Mouse (Mus musculus) hindbrain, embryonic 14.5 days (tissue): ENCODE measurements at regions not wholly inside any gene's neighbourhood (a gene's known extent, or its start where the extent isn't known, plus 50 kb on each side); places are given as distances from the start of the nearest gene placed in this dataset.
"Not testable (repeated sequence)": the region's sequence is repeated elsewhere in the genome, so short reads cannot be mapped to it uniquely, and the experiment has no call there.

Experiments
- ATAC-seq: fragments of 200-750 bp; cut with Nextera tagmentation; 2 replicates; pipeline ENCODE4 v1.8.0; 2017; ENCODE audit warnings: moderate number of reproducible peaks, mild to moderate bottlenecking, moderate TSS enrichment, moderate library complexity; ENCODE audit not compliant: low FRiP score
- DNase-seq: peaks from one replicate; pipeline ENCODE4 v3.0.0-alpha.2; 2015; ENCODE audit warnings: low spot score
- H3K27ac ChIP-seq: fragments of 300-500 bp; sonication (generic); 2 replicates; pipeline ENCODE4 v1.5.1; 2014; ENCODE audit warnings: mild to moderate bottlenecking, moderate library complexity
- H3K27me3 ChIP-seq: fragments of 300-500 bp; sonication (generic); 2 replicates; pipeline ENCODE4 v1.6.1; 2014; ENCODE audit warnings: mild to moderate bottlenecking, low read length, mixed read lengths; ENCODE audit not compliant: control insufficient read depth, insufficient read depth
- H3K36me3 ChIP-seq: fragments of 300-500 bp; sonication (generic); replicated peaks from 2 replicates; pipeline ENCODE4 v1.6.1; 2014; ENCODE audit not compliant: control insufficient read depth, insufficient read depth
- H3K4me1 ChIP-seq: fragments of 300-500 bp; sonication (generic); replicated peaks from 2 replicates; pipeline ENCODE4 v1.6.1; 2014; ENCODE audit warnings: antibody characterized with exemption, low read length, mixed read lengths; ENCODE audit not compliant: control insufficient read depth, insufficient read depth
- H3K4me2 ChIP-seq: fragments of 300-500 bp; sonication (generic); replicated peaks from 2 replicates; pipeline ENCODE4 v1.6.1; 2014; ENCODE audit warnings: mild to moderate bottlenecking, moderate library complexity
- H3K4me3 ChIP-seq: fragments of 300-500 bp; sonication (generic); replicated peaks from 2 replicates; pipeline ENCODE4 v1.5.1; 2014; ENCODE audit warnings: mild to moderate bottlenecking, low read length
- H3K9ac ChIP-seq: fragments of 300-500 bp; sonication (generic); 2 replicates; pipeline ENCODE4 v1.6.1; 2014
- H3K9me3 ChIP-seq: fragments of 300-500 bp; sonication (generic); 2 replicates; pipeline ENCODE4 v1.6.1; 2016; ENCODE audit warnings: low read length; ENCODE audit not compliant: control insufficient read depth
- WGBS: fragments of 180-500 bp; shearing (Covaris S2); extraction: QIAGEN DNeasy Blood & Tissue Kit; methylation state at CpG from one replicate; pipeline ENCODE4 v1.1.7; 2014; 5-methylcytosine and 5-hydroxymethylcytosine counted together

DNA sequence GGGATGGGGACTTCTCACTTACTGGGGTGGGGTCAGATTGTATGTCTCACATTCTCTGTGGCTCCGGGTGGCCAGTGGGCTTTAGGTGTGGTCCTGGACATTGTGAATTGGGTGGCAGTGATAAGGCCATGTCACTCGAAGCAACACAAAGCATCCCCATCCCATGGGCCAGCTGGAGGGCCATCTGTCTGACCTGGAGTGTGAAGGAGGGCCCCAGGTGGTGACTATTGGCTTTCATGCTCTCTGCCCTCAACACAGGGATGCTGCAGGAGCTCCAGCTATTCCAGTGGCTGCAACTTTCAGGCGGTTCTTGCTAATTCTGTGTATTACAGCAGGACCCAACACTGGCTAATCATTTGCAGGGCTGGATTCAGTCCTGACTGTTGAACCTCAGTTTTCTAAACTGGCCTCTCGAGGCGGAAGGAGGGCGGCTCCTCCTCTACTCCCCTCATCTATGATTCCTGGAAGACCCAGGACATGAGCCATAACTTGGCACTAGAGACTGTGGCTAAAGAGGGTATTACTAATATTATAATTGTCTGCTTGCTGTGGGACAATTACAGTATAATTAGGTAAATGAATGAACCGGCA, 64.1 kb downstream of the 9530068E07Rik start:
- Histone ChIP-seq H3K4me1 (0 out of 2 replicates have a peak, but pooled peaks cover 3% of the 10 kb centered on the region), H3K4me2 (no peak overlapping the region), H3K27ac (no peak overlapping the region; the same call in 1 of the 2 replicates), H3K9ac (no peak overlapping the region), H3K9me3 (no peaks in the 10 kb centered on the region), H3K36me3 (no peaks in the 10 kb centered on the region), H3K27me3 (no peaks in the 10 kb centered on the region), H3K4me3 (no peak overlapping the region)
- 53% methylated on average over 7 of the region's 7 CpGs for WGBS
- ATAC-seq (no peak), DNase-seq (no peak)

DNA sequence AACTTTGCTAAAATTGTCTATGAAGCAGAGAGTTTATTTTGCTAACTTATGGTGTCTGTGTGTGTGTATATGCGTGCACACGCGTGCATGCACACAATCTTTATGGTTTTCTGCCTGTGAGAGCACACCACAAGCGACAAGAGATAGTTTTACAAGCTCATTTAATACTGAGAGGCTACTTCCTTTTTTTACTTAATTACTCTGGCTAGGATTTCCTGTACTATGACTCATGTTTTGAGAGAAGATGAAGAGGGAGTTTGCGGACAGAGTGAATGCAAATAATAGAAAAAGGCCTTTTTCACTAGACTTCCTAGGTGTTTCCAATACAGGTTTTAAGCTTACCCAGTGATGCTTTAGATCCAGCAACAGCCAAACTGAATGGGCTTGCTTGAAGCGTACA, 74.9 kb downstream of the 9530068E07Rik start:
- not testable (repeated sequence) for H3K4me2 ChIP-seq, H3K27me3 ChIP-seq, ATAC-seq, H3K4me1 ChIP-seq, H3K4me3 ChIP-seq, H3K36me3 ChIP-seq, H3K9me3 ChIP-seq, H3K27ac ChIP-seq, H3K9ac ChIP-seq, DNase-seq
- 90% methylated on average over 6 of the region's 6 CpGs for WGBS

DNA sequence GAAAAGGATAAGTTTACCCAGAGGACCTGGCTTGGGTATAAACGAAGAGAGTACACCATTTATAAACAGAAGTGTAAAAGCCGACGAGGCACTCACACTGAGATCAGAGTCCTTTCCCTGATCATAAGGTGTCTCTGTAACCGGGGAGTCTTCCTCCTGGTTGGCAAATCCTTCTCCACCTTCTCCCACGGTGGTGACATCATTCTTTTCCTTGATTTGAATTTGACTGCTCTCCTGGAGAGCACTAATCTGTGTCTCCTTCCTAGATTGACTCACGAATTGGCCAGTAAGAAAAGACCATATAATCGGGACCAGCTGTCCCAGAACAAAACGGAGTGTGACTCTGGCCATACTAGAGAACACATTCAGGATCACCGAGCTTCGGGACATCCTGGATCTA, 83.9 kb downstream of the 9530068E07Rik start:
- H3K9ac ChIP-seq, H3K27ac ChIP-seq, H3K9me3 ChIP-seq, H3K4me3 ChIP-seq, H3K36me3 ChIP-seq, H3K4me2 ChIP-seq, H3K4me1 ChIP-seq, ATAC-seq, DNase-seq, H3K27me3 ChIP-seq: not testable (repeated sequence)
- 75% methylated on average over 10 of the region's 10 CpGs for WGBS

DNA sequence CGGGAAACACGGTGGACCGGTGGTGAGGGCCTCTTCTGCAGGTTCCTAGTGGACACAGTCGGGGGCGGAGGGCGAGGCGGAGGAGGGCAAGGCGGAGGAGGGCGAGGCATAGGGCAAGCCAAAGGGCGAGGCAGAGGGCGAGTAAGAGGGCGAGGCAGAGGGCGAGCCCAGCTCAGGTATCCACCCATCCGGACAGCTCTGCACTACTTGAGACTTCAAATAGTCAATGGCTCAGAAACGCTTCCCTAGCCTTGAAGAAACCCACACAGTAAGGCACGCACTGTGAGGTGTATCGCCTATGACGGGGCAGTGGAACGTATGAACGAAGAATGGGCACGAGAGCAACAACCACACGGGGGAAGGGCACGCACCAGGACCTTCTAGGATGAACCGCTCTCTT, 84.5 kb downstream of the 9530068E07Rik start:
- not testable (repeated sequence) for DNase-seq, H3K4me3 ChIP-seq, H3K36me3 ChIP-seq, H3K4me2 ChIP-seq, H3K9ac ChIP-seq, H3K4me1 ChIP-seq, ATAC-seq, H3K27me3 ChIP-seq, H3K27ac ChIP-seq, H3K9me3 ChIP-seq
- 90% methylated on average over 24 of the region's 24 CpGs for WGBS

DNA sequence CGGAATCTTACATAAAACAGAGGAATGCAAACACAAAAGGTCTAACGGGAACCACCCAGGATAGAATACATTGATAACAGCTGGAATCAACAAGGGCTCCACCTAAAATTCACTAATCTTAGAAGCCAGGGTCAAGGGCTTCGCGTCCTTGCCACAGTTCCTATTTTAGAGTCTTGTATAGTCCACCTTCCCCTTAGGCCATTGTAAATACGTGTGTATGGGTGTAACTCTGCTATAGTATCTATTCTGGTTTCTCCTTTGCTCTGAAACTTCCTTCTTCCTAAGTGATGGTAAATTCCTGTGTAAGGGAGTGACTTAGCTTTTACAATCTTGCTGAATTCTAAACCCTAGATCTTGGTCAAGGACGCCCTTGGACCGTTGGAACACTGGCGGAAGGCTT, 87.3 kb downstream of the 9530068E07Rik start:
- not testable (repeated sequence) for H3K4me2 ChIP-seq, H3K4me1 ChIP-seq, H3K9ac ChIP-seq, H3K36me3 ChIP-seq, H3K27me3 ChIP-seq, H3K27ac ChIP-seq, DNase-seq, ATAC-seq, H3K4me3 ChIP-seq, H3K9me3 ChIP-seq
- 93% methylated on average over 5 of the region's 8 CpGs for WGBS

DNA sequence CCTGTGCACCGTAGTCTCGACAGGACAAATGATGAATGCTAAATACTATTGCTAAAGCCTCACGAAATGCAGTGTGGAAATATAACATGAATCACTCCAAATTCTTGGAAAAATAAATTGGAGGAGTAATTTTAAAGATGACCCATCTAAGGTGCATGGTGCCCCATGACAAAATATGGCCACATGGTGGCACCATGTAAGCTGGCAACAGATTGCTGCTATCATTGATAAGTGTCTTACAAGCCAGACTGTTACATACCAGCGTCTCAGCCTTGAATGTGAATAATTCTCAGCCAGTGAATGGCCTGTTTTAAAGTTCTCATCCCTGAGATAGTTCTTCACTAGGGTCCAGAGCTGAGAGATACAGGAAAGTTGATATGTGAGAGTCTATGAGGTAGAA, 92.3 kb downstream of the 9530068E07Rik start:
- not testable (repeated sequence) for H3K27me3 ChIP-seq, H3K9ac ChIP-seq, H3K9me3 ChIP-seq, DNase-seq, H3K4me2 ChIP-seq, H3K4me3 ChIP-seq, H3K27ac ChIP-seq, H3K36me3 ChIP-seq, ATAC-seq, H3K4me1 ChIP-seq
- WGBS, result 68% methylated on average over 4 of the region's 4 CpGs

DNA sequence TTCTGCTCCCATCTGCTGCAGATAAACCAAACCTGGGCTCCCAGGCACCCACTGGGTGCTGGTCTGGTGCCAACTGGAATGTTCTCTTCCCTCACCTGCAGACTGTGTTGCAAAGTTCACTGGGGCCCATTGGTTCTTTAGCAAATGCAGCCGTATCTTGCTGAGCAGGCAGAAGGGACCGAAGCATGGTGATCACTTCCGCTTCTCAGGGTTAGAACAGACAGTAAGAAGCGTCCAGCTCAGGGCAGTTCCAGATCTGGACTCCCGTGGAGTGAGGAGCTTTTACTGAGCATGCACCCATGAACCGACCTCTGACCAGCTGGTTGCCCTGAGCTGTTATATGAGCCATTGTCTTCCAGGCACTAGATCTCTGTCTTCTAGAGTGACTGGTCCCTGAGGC, 97.1 kb downstream of the 9530068E07Rik start:
- H3K36me3 ChIP-seq, result no peaks in the 10 kb centered on the region
- H3K4me2 ChIP-seq, result no peak overlapping the region
- ATAC-seq (no peak), DNase-seq (no peak)
- H3K4me3 ChIP-seq, result no peak overlapping the region
- no peaks in the 10 kb centered on the region for H3K4me1 ChIP-seq
- no peak overlapping the region for H3K27ac ChIP-seq
- WGBS, result 83% methylated on average over 6 of the region's 6 CpGs
- H3K27me3 ChIP-seq, result no peaks in the 10 kb centered on the region
- no peak overlapping the region for H3K9ac ChIP-seq
- no peaks in the 10 kb centered on the region for H3K9me3 ChIP-seq

DNA sequence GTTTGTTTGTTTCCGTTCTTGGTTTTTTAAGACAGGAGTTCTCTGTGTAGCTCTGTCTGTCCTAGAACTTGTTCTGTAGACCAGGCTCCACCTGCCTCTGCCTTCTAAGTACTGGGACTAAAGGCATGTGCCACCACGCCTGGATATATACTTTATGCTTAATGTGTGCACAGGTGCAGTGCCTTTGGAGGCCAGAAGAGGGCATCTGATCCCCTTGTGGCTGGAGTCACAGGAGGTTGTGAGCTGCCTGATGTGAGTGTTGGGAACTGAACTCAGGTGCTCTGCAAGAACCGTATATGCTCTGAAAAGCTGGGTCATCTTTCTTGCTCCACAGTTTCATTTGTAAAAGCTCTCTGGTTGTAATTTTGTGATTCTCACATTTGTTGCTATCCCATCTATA, 100.7 kb downstream of the 9530068E07Rik start:
- Histone ChIP-seq H3K4me1 (no peaks in the 10 kb centered on the region), H3K27me3 (no peaks in the 10 kb centered on the region), H3K27ac (no peak overlapping the region), H3K36me3 (no peaks in the 10 kb centered on the region), H3K9ac (no peak overlapping the region), H3K4me2 (no peak overlapping the region), H3K9me3 (no peaks in the 10 kb centered on the region), H3K4me3 (no peak overlapping the region)
- no peak for ATAC-seq
- 96% methylated on average over 3 of the region's 3 CpGs for WGBS
- DNase-seq, result no peak

DNA sequence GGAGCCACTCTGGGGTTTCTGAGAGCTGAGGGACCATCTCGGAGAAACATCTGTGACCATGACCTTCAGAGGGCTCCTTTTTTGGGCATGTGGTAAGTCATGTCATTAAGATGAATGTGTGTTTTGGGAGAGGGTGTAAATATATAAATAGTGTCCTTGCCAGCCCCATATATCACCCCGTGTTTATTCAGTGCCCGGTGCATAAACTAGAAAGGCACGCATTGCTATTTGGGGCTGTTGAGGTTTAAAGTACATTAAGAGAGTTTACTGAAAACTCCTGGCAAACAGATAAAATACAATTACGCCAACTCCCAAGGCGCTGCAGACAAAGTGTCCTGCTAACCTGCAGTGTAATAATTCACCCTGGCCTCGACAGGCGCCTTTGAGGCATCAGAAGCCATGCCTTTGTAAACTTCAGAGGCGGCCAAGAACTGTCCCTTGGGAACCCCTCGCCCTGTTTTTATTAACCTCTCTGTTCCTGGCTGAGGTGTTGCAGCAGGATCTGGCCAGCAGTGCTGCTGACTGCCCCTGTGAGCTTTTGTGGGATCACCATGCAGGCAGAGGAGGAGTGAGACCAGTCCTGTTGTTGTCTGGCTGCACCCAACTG, 106.6 kb downstream of the 9530068E07Rik start:
- ATAC-seq (no peak), DNase-seq (no peak)
- Histone ChIP-seq H3K27me3 (no peaks in the 10 kb centered on the region), H3K4me3 (no peak overlapping the region), H3K9ac (no peak overlapping the region), H3K4me1 (0 out of 2 replicates have a peak, but pooled peaks cover 3% of the 10 kb centered on the region), H3K9me3 (no peaks in the 10 kb centered on the region), H3K4me2 (no peak overlapping the region), H3K27ac (no peak overlapping the region), H3K36me3 (no peaks in the 10 kb centered on the region)
- WGBS, result 53% methylated on average over 10 of the region's 10 CpGs
